Mouse (Mus musculus): ENCODE results near the gene Gjb1. TPM values are rescaled to one million over a fixed set of nuclear protein-coding genes. Genes with fewer than 3 reads are reported as not detected.

The Gjb1 gene
- not detected in 4 replicates for total RNA-seq (2023; ENCODE audit: inconsistent age)

GRCm38 (mm10) chrX:101376190-101376968, at the start of gene Gjb1:
Gjb1 (plus strand) TSS chrX:101376378.

GRCm38 (mm10) chrX:101420700-101421095, 44.5 kb downstream of the Gjb1 start, which contains the start of gene Zmym3:
Zmym3 (minus strand) TSS chrX:101420849.

GRCm38 (mm10) chrX:101429142-101429949, 53.2 kb downstream of the Gjb1 start, which contains the start of gene Nono:
Nono (plus strand) TSS chrX:101429318.

Other genes starting within 250 kb of the Gjb1 start
- 37.2 to 52.2 TPM (median 44.4 TPM) in 4 replicates for gene Snx12, start 153.8 kb upstream of the Gjb1 start, total RNA-seq (2023; ENCODE audit: inconsistent age)
- 32.6 to 38.5 TPM (median 36.8 TPM) in 4 replicates for gene Foxo4, start 121.8 kb upstream of the Gjb1 start, total RNA-seq (2023; ENCODE audit: inconsistent age)
- gene Gm614, start 112.4 kb upstream of the Gjb1 start, total RNA-seq (2023; ENCODE audit: inconsistent age) = 39.4 to 62.3 TPM (median 56.6 TPM) in 4 replicates
- gene Il2rg, start 108.1 kb upstream of the Gjb1 start, total RNA-seq (2023; ENCODE audit: inconsistent age) = 552 to 577 TPM (median 561 TPM) in 4 replicates
- not detected in 4 replicates for gene Gm20489, start 107.4 kb upstream of the Gjb1 start, total RNA-seq (2023; ENCODE audit: inconsistent age)
- gene Med12, start 102.3 kb upstream of the Gjb1 start, total RNA-seq (2023; ENCODE audit: inconsistent age) = 153 to 180 TPM (median 164 TPM) in 4 replicates
- 0.15 to 0.80 TPM (median 0.38 TPM) in 4 replicates for gene Nlgn3, start 77.2 kb upstream of the Gjb1 start, total RNA-seq (2023; ENCODE audit: inconsistent age)
- 34.0 to 38.6 TPM (median 36.4 TPM) in 4 replicates for gene Zmym3, start 44.5 kb downstream of the Gjb1 start, total RNA-seq (2023; ENCODE audit: inconsistent age)
- 196 to 212 TPM (median 205 TPM) in 4 replicates for gene Nono, start 52.9 kb downstream of the Gjb1 start, total RNA-seq (2023; ENCODE audit: inconsistent age)
- 0.75 to 2.2 TPM (median 1.6 TPM) in 4 replicates for gene Itgb1bp2, start 72.7 kb downstream of the Gjb1 start, total RNA-seq (2023; ENCODE audit: inconsistent age)
- 54.1 to 59.7 TPM (median 56.4 TPM) in 4 replicates for gene Taf1, start 156.4 kb downstream of the Gjb1 start, total RNA-seq (2023; ENCODE audit: inconsistent age)

Data from B cell, adult (primary cell).